ENCODE assay signal across 22 mouse cellular contexts in genomic region chr17:51899376-51899775, GRCm38 (mm10).
A peak's percentile ranks its signal among the peaks of the same experiment; 100 is the strongest.
DNase-seq lines count a peak whose midpoint lies in the region; ATAC-seq and TF ChIP-seq lines count a peak whose summit lies in the region.
"Had no signal": no experiment of that assay in that cellular context is flagged by ENCODE, and none has a peak within 500 bp of the region (broad histone marks: within the 10 kb centered on the region; RNA-seq: fewer than 3 reads in every experiment).

No protein-coding gene starts in this region.

- peak overlapping the region; percentile 61 for H3K27ac ChIP-seq in spleen, adult 2 months (ENCODE audit: insufficient read depth, low read length)
- H3K27ac ChIP-seq: embryonic facial prominence, embryonic 10.5 days; forebrain, embryonic 13.5 days; hindbrain, embryonic 10.5 days; hindbrain, embryonic 14.5 days had no signal

- DNase-seq in spleen, adult 2 months (ENCODE audit: low read depth in 1 of 2, low spot score in 2 of 2) = no peak
- no peak for DNase-seq in spleen, postnatal 14 days (ENCODE audit: low spot score in 2 of 2)
- DNase-seq in induced T-regulatory cell, adult 2 months (ENCODE audit: low read depth) = peak; percentile 43
- peak; percentile 56 for DNase-seq in thymus, postnatal 14 days
- no peak for DNase-seq in cerebellum, postnatal 4 days (ENCODE audit: low spot score in 2 of 2)
- no peak for DNase-seq in kidney, postnatal 14 days
- DNase-seq: adrenal gland, adult 2 months; adrenal gland, postnatal 25 days; cerebellum, adult 18-20 months; cerebellum, adult 9-11 months; cerebellum, postnatal 36 days; forebrain, postnatal 0 days; gastrocnemius, postnatal 14 days; heart, postnatal 10 days had no signal

- H3K4me3 ChIP-seq in spleen, adult 2 months (ENCODE audit: extremely low read depth, insufficient read depth, insufficient read length) = no peak overlapping the region
- H3K4me3 ChIP-seq: embryonic facial prominence, embryonic 10.5 days; forebrain, embryonic 13.5 days; heart, embryonic 12.5 days; hindbrain, embryonic 10.5 days had no signal

- no peak for TF ChIP-seq CTCF in spleen, adult 2 months (IDR thresholded peaks at IDR 0.05; ENCODE audit: extremely low read depth, insufficient read depth, insufficient read length, insufficient replicate concordance)

- peaks cover 12% of the 10 kb centered on the region for H3K4me1 ChIP-seq in spleen, adult 2 months (ENCODE audit: control insufficient read depth, insufficient read depth, insufficient read length)
- H3K4me1 ChIP-seq: embryonic facial prominence, embryonic 10.5 days; forebrain, embryonic 13.5 days; heart, embryonic 12.5 days; hindbrain, embryonic 10.5 days had no signal

- ATAC-seq in megakaryocyte-erythroid progenitor cell, adult 5-6 weeks (replicated peaks; ENCODE audit: low FRiP score, low TSS enrichment, poor library complexity, severe bottlenecking) = no peak
- ATAC-seq: forebrain, embryonic 13.5 days; forebrain, postnatal 0 days; Patski had no signal

- no peak for TF ChIP-seq POLR2A in spleen, adult 2 months (IDR thresholded peaks at IDR 0.05; ENCODE audit: low read depth, low read length)

- no peaks in the 10 kb centered on the region for H3K27me3 ChIP-seq in spleen, adult 2 months (ENCODE audit: control insufficient read depth, insufficient read depth, low read length)
- H3K27me3 ChIP-seq: CH12.LX; forebrain, embryonic 13.5 days; heart, embryonic 12.5 days; Patski had no signal

- H3K36me3 ChIP-seq in spleen, adult 2 months (ENCODE audit: control insufficient read depth, insufficient read depth, low read length) = no peaks in the 10 kb centered on the region
- H3K36me3 ChIP-seq: embryonic facial prominence, embryonic 10.5 days; heart, embryonic 12.5 days; hindbrain, embryonic 10.5 days had no signal

- WGBS in spleen, adult 2 months = 32% methylated on average over 2 of the region's 2 CpGs

Comparison
In these comparisons a context has a peak if more than half of its experiments do, and no peak if none do; other contexts are left out.
1. DNase-seq: peak in induced T-regulatory cell, adult 2 months (single experiment) and thymus, postnatal 14 days (single experiment); none in spleen, adult 2 months (0 of 2), spleen, postnatal 14 days (0 of 2), cerebellum, postnatal 4 days (0 of 2) and kidney, postnatal 14 days (single experiment).